Mouse (Mus musculus): Measurements from ENCODE around the gene Prkch. TPM values are rescaled to one million over a fixed set of nuclear protein-coding genes. Genes with fewer than 3 reads are reported as not detected.
"Not testable (repeated sequence)": the region's sequence is repeated elsewhere in the genome, so short reads cannot be mapped to it uniquely, and the experiment has no call there.

Gene Prkch
- polyA plus RNA-seq, 1 experiment from 2014 or later, result 11.2 TPM

- peaks cover 64% of the 10 kb centered on the region for H3K27me3 ChIP-seq
- H3K9ac ChIP-seq (replicated peaks), result no peak overlapping the region
- no peak overlapping the region for H3K27ac ChIP-seq
Measured at GRCm38 (mm10) chr12:73548259-73548658, 36.3 kb upstream of the Prkch start.

GRCm38 (mm10) chr12:73554155-73554554 is 30.4 kb upstream of the Prkch start:
- ATAC-seq (ENCODE audit: insufficient number of reproducible peaks, insufficient read depth, low FRiP score, low TSS enrichment, low read depth), result peak; percentile 67; the same call in 1 of the 2 replicates
- Histone ChIP-seq H3K4me3 (replicated peaks) (no peak overlapping the region), H3K9ac (replicated peaks) (no peak overlapping the region), H3K4me1 (replicated peaks) (peaks cover 15% of the 10 kb centered on the region), H3K4me2 (no peak overlapping the region), H3K36me3 (no peaks in the 10 kb centered on the region), H3K27me3 (peaks cover 16% of the 10 kb centered on the region), H3K9me3 (no peaks in the 10 kb centered on the region), H3K27ac (no peak overlapping the region)
- under 1% methylated on average over 5 of the region's 5 CpGs for WGBS

More at GRCm38 (mm10) chr12:73548259-73548658, 36.3 kb upstream of the Prkch start:
- 65% methylated on average over 8 of the region's 8 CpGs for WGBS
- Histone ChIP-seq H3K36me3 (no peaks in the 10 kb centered on the region), H3K9me3 (no peaks in the 10 kb centered on the region), H3K4me1 (replicated peaks) (peaks cover 51% of the 10 kb centered on the region), H3K4me2 (peak overlapping the region; percentile 9; the same call in 1 of the 2 replicates), H3K4me3 (replicated peaks) (no peak overlapping the region)
- ATAC-seq (ENCODE audit: insufficient number of reproducible peaks, insufficient read depth, low FRiP score, low TSS enrichment, low read depth), result no peak

GRCm38 (mm10) chr12:73558525-73559195 is 25.9 kb upstream of the Prkch start:
- H3K4me2 ChIP-seq, result no peak overlapping the region
- no peak overlapping the region; the same call in 1 of the 2 replicates for H3K27ac ChIP-seq
- WGBS, result 84% methylated on average over 20 of the region's 20 CpGs
- H3K4me3 ChIP-seq (replicated peaks), result no peak overlapping the region
- no peak; the same call in 1 of the 2 replicates for ATAC-seq (ENCODE audit: insufficient number of reproducible peaks, insufficient read depth, low FRiP score, low TSS enrichment, low read depth)
- no peak overlapping the region for H3K9ac ChIP-seq (replicated peaks)
- H3K9me3 ChIP-seq, result no peaks in the 10 kb centered on the region
- H3K36me3 ChIP-seq, result no peaks in the 10 kb centered on the region
- H3K4me1 ChIP-seq (replicated peaks), result 0 out of 2 replicates have a peak, but pooled peaks cover under 1% of the 10 kb centered on the region
- H3K27me3 ChIP-seq, result no peaks in the 10 kb centered on the region

- no peak overlapping the region for H3K4me2 ChIP-seq
- 0 out of 2 replicates have a peak, but pooled peaks cover 4% of the 10 kb centered on the region for H3K27me3 ChIP-seq
- no peak for ATAC-seq (ENCODE audit: insufficient number of reproducible peaks, insufficient read depth, low FRiP score, low TSS enrichment, low read depth)
- no peaks in the 10 kb centered on the region for H3K36me3 ChIP-seq
- H3K4me3 ChIP-seq (replicated peaks), result no peak overlapping the region
- H3K9ac ChIP-seq (replicated peaks), result no peak overlapping the region
- H3K27ac ChIP-seq, result no peak overlapping the region
- H3K9me3 ChIP-seq, result no peaks in the 10 kb centered on the region
- WGBS, result 50% methylated on average over 7 of the region's 7 CpGs
- no peaks in the 10 kb centered on the region for H3K4me1 ChIP-seq (replicated peaks)
Measured at GRCm38 (mm10) chr12:73560091-73560490, 24.5 kb upstream of the Prkch start.

- WGBS, result 70% methylated on average over 6 of the region's 6 CpGs
- H3K9me3 ChIP-seq; H3K36me3 ChIP-seq; H3K27ac ChIP-seq; H3K4me3 ChIP-seq (replicated peaks); H3K9ac ChIP-seq (replicated peaks); H3K4me1 ChIP-seq (replicated peaks); H3K4me2 ChIP-seq; ATAC-seq (ENCODE audit: insufficient number of reproducible peaks, insufficient read depth, low FRiP score, low TSS enrichment, low read depth): not testable (repeated sequence)
- H3K27me3 ChIP-seq, result peaks cover 16% of the 10 kb centered on the region
Measured at GRCm38 (mm10) chr12:73563122-73563521, 21.5 kb upstream of the Prkch start.

GRCm38 (mm10) chr12:73564176-73564575 is 20.4 kb upstream of the Prkch start:
- no peak overlapping the region for H3K9ac ChIP-seq (replicated peaks)
- ATAC-seq (ENCODE audit: insufficient number of reproducible peaks, insufficient read depth, low FRiP score, low TSS enrichment, low read depth), result no peak

GRCm38 (mm10) chr12:73564795-73565619 is 19.6 kb upstream of the Prkch start:
- Histone ChIP-seq H3K36me3 (no peaks in the 10 kb centered on the region), H3K27me3 (peaks cover 16% of the 10 kb centered on the region), H3K4me1 (replicated peaks) (no peaks in the 10 kb centered on the region), H3K27ac (no peak overlapping the region), H3K9ac (replicated peaks) (no peak overlapping the region; the same call in 1 of the 2 replicates), H3K4me3 (replicated peaks) (peak overlapping the region; percentile 28), H3K9me3 (no peaks in the 10 kb centered on the region), H3K4me2 (peak overlapping the region; percentile 59)
- 22% methylated on average over 21 of the region's 21 CpGs for WGBS
- no peak for ATAC-seq (ENCODE audit: insufficient number of reproducible peaks, insufficient read depth, low FRiP score, low TSS enrichment, low read depth)

More at GRCm38 (mm10) chr12:73564176-73564575, 20.4 kb upstream of the Prkch start:
- no peaks in the 10 kb centered on the region for H3K9me3 ChIP-seq
- no peaks in the 10 kb centered on the region for H3K4me1 ChIP-seq (replicated peaks)
- no peak overlapping the region for H3K27ac ChIP-seq
- H3K4me2 ChIP-seq, result no peak overlapping the region
- no peak overlapping the region for H3K4me3 ChIP-seq (replicated peaks)
- H3K27me3 ChIP-seq, result peaks cover 16% of the 10 kb centered on the region
- no peaks in the 10 kb centered on the region for H3K36me3 ChIP-seq
- 26% methylated on average over 10 of the region's 10 CpGs for WGBS

GRCm38 (mm10) chr12:73565620-73565969 is 19.0 kb upstream of the Prkch start:
- H3K4me2 ChIP-seq, result peak overlapping the region; percentile 59
- H3K27me3 ChIP-seq, result peaks cover 16% of the 10 kb centered on the region
- peak overlapping the region; percentile 28 for H3K4me3 ChIP-seq (replicated peaks)
- no peaks in the 10 kb centered on the region for H3K4me1 ChIP-seq (replicated peaks)
- no peaks in the 10 kb centered on the region for H3K36me3 ChIP-seq
- no peak overlapping the region; the same call in 1 of the 2 replicates for H3K9ac ChIP-seq (replicated peaks)
- H3K27ac ChIP-seq, result no peak overlapping the region
- ATAC-seq (ENCODE audit: insufficient number of reproducible peaks, insufficient read depth, low FRiP score, low TSS enrichment, low read depth), result no peak
- H3K9me3 ChIP-seq, result no peaks in the 10 kb centered on the region
- WGBS, result 65% methylated on average over 11 of the region's 11 CpGs

GRCm38 (mm10) chr12:73574632-73575031 is 10.0 kb upstream of the Prkch start:
- Histone ChIP-seq H3K27ac (no peak overlapping the region), H3K4me3 (replicated peaks) (no peak overlapping the region), H3K4me2 (0 out of 2 replicates have a peak overlapping the region, but pooled peaks have one; percentile 10), H3K9me3 (no peaks in the 10 kb centered on the region), H3K9ac (replicated peaks) (no peak overlapping the region), H3K4me1 (replicated peaks) (0 out of 2 replicates have a peak, but pooled peaks cover 4% of the 10 kb centered on the region), H3K27me3 (peaks cover 10% of the 10 kb centered on the region), H3K36me3 (no peaks in the 10 kb centered on the region)
- WGBS, result 51% methylated on average over 15 of the region's 15 CpGs
- no peak for ATAC-seq (ENCODE audit: insufficient number of reproducible peaks, insufficient read depth, low FRiP score, low TSS enrichment, low read depth)

GRCm38 (mm10) chr12:73578141-73578540 is 6.5 kb upstream of the Prkch start:
- Histone ChIP-seq H3K9ac (replicated peaks) (no peak overlapping the region), H3K4me2 (no peak overlapping the region), H3K4me1 (replicated peaks) (0 out of 2 replicates have a peak, but pooled peaks cover 4% of the 10 kb centered on the region), H3K27me3 (peaks cover 35% of the 10 kb centered on the region), H3K9me3 (no peaks in the 10 kb centered on the region), H3K27ac (no peak overlapping the region), H3K4me3 (replicated peaks) (no peak overlapping the region), H3K36me3 (no peaks in the 10 kb centered on the region)
- no peak for ATAC-seq (ENCODE audit: insufficient number of reproducible peaks, insufficient read depth, low FRiP score, low TSS enrichment, low read depth)
- WGBS, result 74% methylated on average over 6 of the region's 6 CpGs

- 83% methylated on average over 7 of the region's 7 CpGs for WGBS
- Histone ChIP-seq H3K4me2 (no peak overlapping the region), H3K27me3 (peaks cover 57% of the 10 kb centered on the region), H3K4me1 (replicated peaks) (peaks cover 13% of the 10 kb centered on the region), H3K9ac (replicated peaks) (no peak overlapping the region), H3K9me3 (no peaks in the 10 kb centered on the region), H3K36me3 (no peaks in the 10 kb centered on the region), H3K4me3 (replicated peaks) (no peak overlapping the region), H3K27ac (no peak overlapping the region)
- no peak for ATAC-seq (ENCODE audit: insufficient number of reproducible peaks, insufficient read depth, low FRiP score, low TSS enrichment, low read depth)
Measured at GRCm38 (mm10) chr12:73580811-73581210, 3.8 kb upstream of the Prkch start.
